Mouse (Mus musculus): Measurements from ENCODE around the gene Gpc5.

DNA sequence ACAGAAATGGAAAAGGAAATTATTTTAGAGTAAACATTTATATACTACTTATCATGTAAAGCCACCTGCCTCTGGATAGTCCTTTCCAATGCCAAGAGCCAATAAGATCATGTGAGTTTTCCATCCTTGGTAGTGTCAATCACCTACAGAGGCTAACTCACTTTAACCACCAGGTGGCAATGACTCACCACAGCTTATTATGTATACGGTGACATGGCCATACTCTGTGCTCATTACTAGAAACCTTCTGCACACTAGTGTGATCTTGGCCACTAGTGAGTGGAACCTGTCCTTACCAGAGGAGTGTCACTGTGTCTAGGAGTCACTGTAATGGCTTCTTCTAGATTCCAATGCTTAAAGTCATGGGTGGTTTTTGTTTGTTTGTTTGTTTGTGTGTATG, 1468.0 kb downstream of the Gpc5 start:
- TF ChIP-seq POLR2A (IDR thresholded peaks at IDR 0.05; ENCODE audit: low read depth, low read length) (no peak), CTCF (IDR thresholded peaks at IDR 0.05; ENCODE audit: borderline replicate concordance, insufficient read depth, low read length) (no peak)

Data from embryonic fibroblast, embryonic 13.5 days (primary cell).